Mouse (Mus musculus) liver, embryonic 16.5 days (tissue): ENCODE results near the gene Dnajc16. TPM values are rescaled to one million over a fixed set of nuclear protein-coding genes. Genes with fewer than 3 reads are reported as not detected.

Experiments used
- ATAC-seq: fragments of 200-750 bp; cut with Nextera tagmentation; 2 replicates; pipeline ENCODE4 v1.8.0; 2017; ENCODE audit warnings: low read depth, mild to moderate bottlenecking, moderate number of reproducible peaks, moderate library complexity
- H3K27ac ChIP-seq: fragments of 300-500 bp; sonication (generic); 2 replicates; pipeline ENCODE4 v1.5.1; 2014; ENCODE audit warnings: mild to moderate bottlenecking, low read length
- H3K27me3 ChIP-seq: fragments of 300-500 bp; sonication (generic); 2 replicates; pipeline ENCODE4 v1.6.1; 2014; ENCODE audit warnings: low read depth, low read length, mixed read lengths; ENCODE audit not compliant: control insufficient read depth, insufficient read depth
- H3K36me3 ChIP-seq: fragments of 300-500 bp; sonication (generic); 2 replicates; pipeline ENCODE4 v1.6.1; 2014; ENCODE audit warnings: mild to moderate bottlenecking; ENCODE audit not compliant: control insufficient read depth, insufficient read depth
- H3K4me1 ChIP-seq: fragments of 300-500 bp; sonication (generic); 2 replicates; pipeline ENCODE4 v1.6.1; 2014; ENCODE audit warnings: low read depth, low read length, mixed read lengths; ENCODE audit not compliant: control insufficient read depth
- H3K4me2 ChIP-seq: fragments of 300-500 bp; sonication (generic); 2 replicates; pipeline ENCODE4 v1.6.1; 2014; ENCODE audit warnings: low read depth, low read length, mixed read lengths
- H3K4me3 ChIP-seq: fragments of 300-500 bp; sonication (generic); 2 replicates; pipeline ENCODE4 v1.5.1; 2014; ENCODE audit warnings: low read depth, mild to moderate bottlenecking, low read length
- H3K9ac ChIP-seq: fragments of 300-500 bp; sonication (generic); 2 replicates; pipeline ENCODE4 v1.6.1; 2014; ENCODE audit warnings: low read depth, low read length
- H3K9me3 ChIP-seq: fragments of 300-500 bp; sonication (generic); replicated peaks from 2 replicates; pipeline ENCODE4 v1.6.1; 2016; ENCODE audit warnings: low read length; ENCODE audit not compliant: control insufficient read depth
- WGBS: fragments of 180-500 bp; shearing (Covaris S2); extraction: QIAGEN DNeasy Blood & Tissue Kit; methylation state at CpG from one replicate; pipeline ENCODE4 v1.1.7; 2014; ENCODE audit not compliant: insufficient replicate concordance; 5-methylcytosine and 5-hydroxymethylcytosine counted together
- polyA plus RNA-seq: library from polyadenylated mRNA; unstranded; fragments of >200 nt; fragmentation: Nextera tagmentation; extraction: Ambion mirVana; gene quantifications from 2 replicates; pipeline ENCODE4 v1.2.1, GENCODE M21; 2015

Dnajc16 gene
- polyA plus RNA-seq: 2.5 and 2.6 TPM in 2 replicates

GRCm38 (mm10) chr4:141790524-141790990 lies at the start of gene Dnajc16:
Gene Dnajc16 (minus strand): TSS chr4:141790931.
- Histone ChIP-seq H3K9me3 (no peaks in the 10 kb centered on the region), H3K27ac (peak within 1 kb of the TSS; percentile 91), H3K27me3 (no peaks in the 10 kb centered on the region), H3K4me3 (peak within 1 kb of the TSS; percentile 85), H3K9ac (peak within 1 kb of the TSS; percentile 94), H3K36me3 (no peaks in the 10 kb centered on the region; the same call in 1 of the 2 replicates), H3K4me1 (peaks cover 38% of the 10 kb centered on the region), H3K4me2 (peak within 1 kb of the TSS; percentile 83)
- under 1% methylated on average over 40 of the region's 42 CpGs for WGBS
- ATAC-seq: peak; percentile 72

DNA sequence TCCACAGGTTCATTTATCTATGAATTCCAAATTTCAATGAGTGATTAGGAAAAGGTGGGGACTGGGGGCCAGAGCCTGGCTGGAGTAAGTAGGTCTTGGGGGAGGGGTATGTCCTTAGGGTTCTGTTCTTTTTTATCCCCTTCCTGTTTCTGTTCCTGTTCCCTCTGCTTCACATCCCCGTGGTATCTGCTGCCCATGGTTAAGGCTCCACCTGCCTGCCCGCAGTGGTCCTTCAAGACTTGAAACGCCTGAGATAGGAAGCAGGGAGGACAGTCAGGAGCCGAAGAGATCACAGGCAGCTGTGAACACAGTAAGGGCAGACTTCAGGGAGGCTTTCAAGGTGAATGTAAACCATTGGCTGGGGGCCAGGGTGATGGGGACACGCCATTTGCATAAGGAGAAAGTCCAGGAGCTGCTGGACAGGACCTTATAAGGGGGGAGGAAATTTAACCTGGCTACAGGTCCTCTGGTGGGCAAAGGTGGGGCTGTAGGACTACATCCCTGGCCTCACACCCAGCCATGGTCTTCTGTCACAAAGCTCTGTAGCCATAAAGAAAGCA lies 43.9 kb upstream of the Dnajc16 start:
- no peaks in the 10 kb centered on the region for H3K36me3 ChIP-seq
- H3K4me1 ChIP-seq: no peaks in the 10 kb centered on the region
- H3K9me3 ChIP-seq: no peaks in the 10 kb centered on the region
- no peaks in the 10 kb centered on the region for H3K27me3 ChIP-seq
- no peak overlapping the region for H3K9ac ChIP-seq
- no peak for ATAC-seq
- 33% methylated on average over 5 of the region's 5 CpGs for WGBS
- no peak overlapping the region for H3K4me2 ChIP-seq
- H3K4me3 ChIP-seq: no peak overlapping the region
- no peak overlapping the region for H3K27ac ChIP-seq

DNA sequence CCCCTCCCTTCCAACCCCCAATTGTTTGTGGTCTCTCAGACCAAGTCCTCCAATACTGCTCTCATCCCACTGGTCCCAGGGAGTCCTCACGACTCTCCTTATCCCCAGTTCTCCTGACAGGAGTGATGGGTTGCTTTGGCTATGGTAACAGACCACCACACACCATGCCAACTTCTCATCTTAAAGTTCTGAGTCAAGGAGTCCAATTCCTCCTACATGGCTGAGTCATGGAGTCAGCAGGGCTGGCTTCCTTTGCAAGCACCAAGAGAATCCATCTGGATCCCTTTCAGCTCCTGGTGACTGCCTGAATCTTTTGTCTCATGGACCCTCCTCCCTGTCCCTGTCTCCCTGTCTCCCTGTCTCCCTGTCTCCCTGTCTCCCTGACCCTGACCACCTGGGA lies 43.2 kb upstream of the Dnajc16 start:
- H3K9me3 ChIP-seq: no peaks in the 10 kb centered on the region
- no peaks in the 10 kb centered on the region for H3K36me3 ChIP-seq
- no peak overlapping the region for H3K27ac ChIP-seq
- ATAC-seq: no peak
- no peak overlapping the region for H3K4me2 ChIP-seq
- H3K27me3 ChIP-seq: no peaks in the 10 kb centered on the region
- 32% methylated on average over 1 of the region's 1 CpGs for WGBS
- no peak overlapping the region for H3K4me3 ChIP-seq
- H3K9ac ChIP-seq: no peak overlapping the region
- no peaks in the 10 kb centered on the region for H3K4me1 ChIP-seq

GRCm38 (mm10) chr4:141831361-141831760 lies 40.6 kb upstream of the Dnajc16 start:
- no peak for ATAC-seq
- H3K9me3 ChIP-seq: no peaks in the 10 kb centered on the region
- H3K27me3 ChIP-seq: no peaks in the 10 kb centered on the region
- H3K4me3 ChIP-seq: no peak overlapping the region
- H3K9ac ChIP-seq: no peak overlapping the region
- 49% methylated on average over 7 of the region's 7 CpGs for WGBS
- H3K36me3 ChIP-seq: no peaks in the 10 kb centered on the region
- H3K4me1 ChIP-seq: no peaks in the 10 kb centered on the region
- H3K27ac ChIP-seq: no peak overlapping the region
- no peak overlapping the region for H3K4me2 ChIP-seq

DNA sequence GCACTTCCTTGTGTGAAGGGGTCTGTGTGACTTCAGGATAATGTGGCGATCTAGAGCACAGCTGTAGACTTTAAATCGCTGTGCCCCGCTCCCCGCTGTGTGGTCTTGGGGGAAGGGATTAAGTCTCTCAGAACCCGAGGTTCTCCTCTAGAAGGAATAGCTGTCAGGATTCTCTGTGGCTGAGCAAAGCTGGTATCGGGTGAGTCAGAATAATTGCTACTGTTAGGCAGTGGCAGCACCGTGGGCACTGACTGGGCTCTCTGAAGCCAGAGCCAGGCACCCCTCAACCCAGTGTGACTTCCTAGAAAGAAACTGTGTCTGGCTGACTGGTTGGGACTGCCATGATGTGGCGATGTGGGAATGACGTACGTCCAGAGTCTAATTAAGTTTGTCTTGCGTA lies 39.6 kb upstream of the Dnajc16 start:
- H3K4me2 ChIP-seq: no peak overlapping the region
- H3K27ac ChIP-seq: no peak overlapping the region
- H3K9ac ChIP-seq: no peak overlapping the region
- H3K9me3 ChIP-seq: no peaks in the 10 kb centered on the region
- H3K27me3 ChIP-seq: no peaks in the 10 kb centered on the region
- no peak for ATAC-seq
- H3K4me1 ChIP-seq: no peaks in the 10 kb centered on the region
- no peak overlapping the region for H3K4me3 ChIP-seq
- H3K36me3 ChIP-seq: no peaks in the 10 kb centered on the region
- WGBS: 61% methylated on average over 11 of the region's 11 CpGs

GRCm38 (mm10) chr4:141828177-141828576 lies 37.4 kb upstream of the Dnajc16 start:
- Histone ChIP-seq H3K9ac (no peak overlapping the region), H3K4me1 (no peaks in the 10 kb centered on the region; the same call in 1 of the 2 replicates), H3K9me3 (no peaks in the 10 kb centered on the region), H3K27ac (no peak overlapping the region), H3K27me3 (no peaks in the 10 kb centered on the region), H3K4me3 (no peak overlapping the region), H3K36me3 (no peaks in the 10 kb centered on the region), H3K4me2 (no peak overlapping the region)
- 45% methylated on average over 4 of the region's 4 CpGs for WGBS
- no peak for ATAC-seq

DNA sequence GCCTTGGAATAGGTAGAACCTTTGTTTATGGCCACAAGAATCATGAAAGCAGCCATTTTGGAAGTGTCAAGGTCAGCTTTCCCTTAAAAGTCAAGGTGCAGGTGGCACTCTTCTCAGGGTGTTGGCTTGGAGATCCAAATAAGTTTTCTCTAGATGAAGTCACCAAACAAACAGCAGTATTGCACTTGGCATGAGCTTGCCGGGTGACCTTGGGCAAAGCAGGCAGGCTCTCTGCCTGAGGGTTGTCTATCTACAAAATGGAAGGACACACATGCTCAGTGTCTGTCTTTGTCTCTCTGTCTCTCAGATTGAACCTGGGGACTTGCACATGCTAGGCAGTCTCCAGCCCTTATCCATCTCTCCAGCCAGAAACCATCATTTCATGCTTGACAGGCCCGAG lies 36.7 kb upstream of the Dnajc16 start:
- no peak for ATAC-seq
- H3K27ac ChIP-seq: no peak overlapping the region
- no peak overlapping the region for H3K4me3 ChIP-seq
- H3K27me3 ChIP-seq: no peaks in the 10 kb centered on the region
- H3K4me1 ChIP-seq: peaks cover 4% of the 10 kb centered on the region
- no peaks in the 10 kb centered on the region for H3K36me3 ChIP-seq
- no peaks in the 10 kb centered on the region for H3K9me3 ChIP-seq
- WGBS: 64% methylated on average over 2 of the region's 2 CpGs
- no peak overlapping the region for H3K4me2 ChIP-seq
- H3K9ac ChIP-seq: no peak overlapping the region

- no peak for ATAC-seq
Measured at GRCm38 (mm10) chr4:141826060-141826459, 35.3 kb upstream of the Dnajc16 start, which contains the start of gene Cela2a. Gene Cela2a (minus strand): TSS chr4:141826160.

DNA sequence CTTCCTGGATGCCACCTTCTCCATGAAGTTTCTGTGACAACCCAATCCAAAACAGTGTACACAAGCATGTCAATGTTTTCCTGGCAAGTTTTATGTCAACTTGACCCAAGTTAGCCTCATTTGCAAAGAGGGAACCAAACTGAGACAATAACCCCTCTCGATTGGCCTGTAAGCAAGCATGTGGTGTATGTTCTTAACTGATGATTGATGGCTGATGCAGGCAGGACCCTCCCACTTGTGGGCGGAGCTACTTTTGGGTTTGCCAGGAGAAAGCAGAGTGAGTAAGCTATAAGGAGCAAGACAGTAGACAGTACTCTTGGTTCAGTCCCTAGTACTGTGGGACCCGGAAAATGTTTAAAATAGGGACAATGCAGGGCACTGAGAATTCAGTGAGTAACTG lies 32.2 kb upstream of the Dnajc16 start:
- Histone ChIP-seq H3K4me3 (no peak overlapping the region), H3K9me3 (no peaks in the 10 kb centered on the region), H3K9ac (no peak overlapping the region), H3K4me1 (peaks cover 4% of the 10 kb centered on the region), H3K36me3 (no peaks in the 10 kb centered on the region), H3K27ac (no peak overlapping the region), H3K4me2 (no peak overlapping the region), H3K27me3 (no peaks in the 10 kb centered on the region)
- ATAC-seq: peak; percentile 75
- 23% methylated on average over 3 of the region's 3 CpGs for WGBS

More at GRCm38 (mm10) chr4:141826060-141826459, 35.3 kb upstream of the Dnajc16 start, which contains the start of gene Cela2a:
- H3K27ac ChIP-seq: no peak within 1 kb of the TSS
- H3K27me3 ChIP-seq: no peaks in the 10 kb centered on the region
- WGBS: 46% methylated on average over 5 of the region's 5 CpGs
- no peak within 1 kb of the TSS for H3K4me2 ChIP-seq
- no peak within 1 kb of the TSS for H3K4me3 ChIP-seq
- H3K4me1 ChIP-seq: peaks cover 4% of the 10 kb centered on the region
- no peaks in the 10 kb centered on the region for H3K36me3 ChIP-seq
- H3K9me3 ChIP-seq: no peaks in the 10 kb centered on the region
- H3K9ac ChIP-seq: no peak within 1 kb of the TSS
